Mouse (Mus musculus) megakaryocyte, embryonic 14.5 days (primary cell): Measurements from ENCODE around the gene Rad51b.

Source experiments
- FLI1 ChIP-seq: IDR thresholded peaks from 2 replicates; pipeline ENCODE4 v1.6.1; 2012; ENCODE audit warnings: low read length, inconsistent platforms, mixed read lengths
- GATA1 ChIP-seq: IDR thresholded peaks from 3 replicates; pipeline ENCODE4 v1.6.1; 2012; ENCODE audit warnings: mixed read lengths, low read length, inconsistent platforms, borderline replicate concordance

GRCm38 (mm10) chr12:79296126-79296816 lies 811 bp upstream of the Rad51b start, which contains the start of gene Zfyve26:
- TF ChIP-seq GATA1, result no peak
- TF ChIP-seq FLI1, result no peak
